Comparison of ENCODE assay signal across 7 mouse cellular contexts in the genomic region with DNA sequence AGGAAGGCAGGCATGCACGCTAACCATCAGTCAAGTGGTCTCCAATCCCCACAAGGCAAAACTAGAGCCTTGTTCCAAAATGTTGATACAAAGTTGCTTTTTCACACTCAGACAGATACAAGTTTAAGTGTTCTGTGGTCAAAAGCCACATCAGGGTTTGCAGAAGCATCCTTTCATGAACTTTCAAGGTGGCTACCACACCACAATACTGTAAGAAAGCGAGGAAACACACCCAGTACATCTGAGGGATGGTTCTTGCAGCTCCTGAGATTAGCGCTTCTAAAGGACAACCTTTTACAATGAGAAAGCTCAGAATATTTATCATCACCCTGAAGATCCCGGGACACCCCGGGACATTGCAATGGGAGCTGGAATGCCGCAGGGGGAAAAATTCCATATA. TPM values are rescaled to one million over a fixed set of nuclear protein-coding genes. Genes with fewer than 3 reads are reported as not detected.
DNase-seq lines count a peak whose midpoint lies in the region; ATAC-seq and TF ChIP-seq lines count a peak whose summit lies in the region.

No protein-coding gene starts in this region.

- H3K9me3 ChIP-seq in lung, postnatal 0 days (ENCODE audit: low read length), result no peaks in the 10 kb centered on the region
- no peaks in the 10 kb centered on the region for H3K9me3 ChIP-seq in embryonic facial prominence, embryonic 15.5 days (replicated peaks)
- no peaks in the 10 kb centered on the region for H3K9me3 ChIP-seq in limb, embryonic 14.5 days (ENCODE audit: control insufficient read depth, low read length)
- no peaks in the 10 kb centered on the region for H3K9me3 ChIP-seq in stomach, embryonic 16.5 days (replicated peaks; ENCODE audit: control insufficient read depth, low read length)

- TF ChIP-seq POLR2A in limb, embryonic 14.5 days (IDR thresholded peaks at IDR 0.05; ENCODE audit: borderline replicate concordance, extremely low read depth, insufficient read depth, insufficient read length), result no peak

- no peaks in the 10 kb centered on the region for H3K36me3 ChIP-seq in lung, postnatal 0 days (ENCODE audit: insufficient read depth, low read length)
- H3K36me3 ChIP-seq in embryonic facial prominence, embryonic 15.5 days, result no peaks in the 10 kb centered on the region
- H3K36me3 ChIP-seq in limb, embryonic 14.5 days (ENCODE audit: control insufficient read depth, insufficient read depth, low read length), result no peaks in the 10 kb centered on the region
- H3K36me3 ChIP-seq in stomach, embryonic 16.5 days (ENCODE audit: control insufficient read depth, insufficient read depth, low read length), result no peaks in the 10 kb centered on the region

- 0 out of 2 replicates have a peak overlapping the region, but pooled peaks have one; percentile 65 for H3K9ac ChIP-seq in lung, postnatal 0 days (replicated peaks; ENCODE audit: low read depth)
- H3K9ac ChIP-seq in embryonic facial prominence, embryonic 15.5 days, result peak overlapping the region; percentile 81
- peak overlapping the region; percentile 97 for H3K9ac ChIP-seq in limb, embryonic 14.5 days (ENCODE audit: low read depth, low read length, severe bottlenecking)
- H3K9ac ChIP-seq in stomach, embryonic 16.5 days (ENCODE audit: low read length), result peak overlapping the region; percentile 99

- H3K4me3 ChIP-seq in lung, postnatal 0 days (ENCODE audit: low read depth, low read length), result peak overlapping the region; percentile 85; the same call in 1 of the 2 replicates
- peak overlapping the region; percentile 74 for H3K4me3 ChIP-seq in embryonic facial prominence, embryonic 15.5 days (replicated peaks)
- H3K4me3 ChIP-seq in limb, embryonic 14.5 days (replicated peaks; ENCODE audit: low read length), result peak overlapping the region; percentile 98
- peak overlapping the region; percentile 97 for H3K4me3 ChIP-seq in stomach, embryonic 16.5 days (replicated peaks; ENCODE audit: low read length)

- peaks cover 8% of the 10 kb centered on the region; the same call in 1 of the 2 replicates for H3K4me1 ChIP-seq in lung, postnatal 0 days (ENCODE audit: insufficient read depth, low read depth, low read length)
- peaks cover 26% of the 10 kb centered on the region for H3K4me1 ChIP-seq in embryonic facial prominence, embryonic 15.5 days
- peaks cover 17% of the 10 kb centered on the region for H3K4me1 ChIP-seq in limb, embryonic 14.5 days (ENCODE audit: control insufficient read depth, insufficient read depth, low read length)
- H3K4me1 ChIP-seq in stomach, embryonic 16.5 days (ENCODE audit: control insufficient read depth, insufficient read depth, low read length), result peaks cover 17% of the 10 kb centered on the region

- ATAC-seq in lung, postnatal 0 days, result no peak
- no peak for ATAC-seq in embryonic facial prominence, embryonic 15.5 days (ENCODE audit: insufficient number of reproducible peaks, low FRiP score, low TSS enrichment, low read depth)
- ATAC-seq in limb, embryonic 14.5 days (ENCODE audit: low FRiP score, low read depth), result no peak
- no peak for ATAC-seq in stomach, embryonic 16.5 days (ENCODE audit: insufficient read depth, low FRiP score)

- TF ChIP-seq CTCF in lung, postnatal 0 days (IDR thresholded peaks at IDR 0.05), result no peak

- TF ChIP-seq EP300 in lung, postnatal 0 days (IDR thresholded peaks at IDR 0.05), result no peak

- no peak overlapping the region for H3K27ac ChIP-seq in lung, postnatal 0 days (ENCODE audit: low read length)
- no peak overlapping the region for H3K27ac ChIP-seq in embryonic facial prominence, embryonic 15.5 days (replicated peaks)
- H3K27ac ChIP-seq in limb, embryonic 14.5 days (replicated peaks; ENCODE audit: low read depth, low read length), result no peak overlapping the region
- H3K27ac ChIP-seq in stomach, embryonic 16.5 days (ENCODE audit: low read length), result no peak overlapping the region

- no peak for DNase-seq in lung, postnatal 0 days (ENCODE audit: low spot score)
- no peak for DNase-seq in lung, postnatal 10 days
- no peak for DNase-seq in limb, embryonic 14.5 days (ENCODE audit: low spot score)
- no peak for DNase-seq in left cerebral cortex, postnatal 25 days (ENCODE audit: low spot score in 2 of 2)
- no peak for DNase-seq in thymus, postnatal 14 days

- 24% methylated on average over 6 of the region's 6 CpGs for WGBS in lung, postnatal 0 days
- WGBS in embryonic facial prominence, embryonic 15.5 days, result 38% methylated on average over 6 of the region's 6 CpGs
- 41% methylated on average over 6 of the region's 6 CpGs for WGBS in limb, embryonic 14.5 days
- 30% methylated on average over 6 of the region's 6 CpGs for WGBS in stomach, embryonic 16.5 days

- peak overlapping the region; percentile 87 for H3K4me2 ChIP-seq in lung, postnatal 0 days (replicated peaks; ENCODE audit: low read depth, low read length)
- H3K4me2 ChIP-seq in embryonic facial prominence, embryonic 15.5 days (replicated peaks), result peak overlapping the region; percentile 66
- H3K4me2 ChIP-seq in limb, embryonic 14.5 days (replicated peaks; ENCODE audit: low read depth, low read length, severe bottlenecking), result peak overlapping the region; percentile 71
- peak overlapping the region; percentile 90 for H3K4me2 ChIP-seq in stomach, embryonic 16.5 days (ENCODE audit: low read depth, low read length)

- intact Hi-C loops in left cerebral cortex, postnatal 25 days (cut with DNase I), result no loop called here

- no peaks in the 10 kb centered on the region for H3K27me3 ChIP-seq in lung, postnatal 0 days (replicated peaks; ENCODE audit: insufficient read depth, low read length)
- no peaks in the 10 kb centered on the region for H3K27me3 ChIP-seq in embryonic facial prominence, embryonic 15.5 days
- no peaks in the 10 kb centered on the region for H3K27me3 ChIP-seq in limb, embryonic 14.5 days (ENCODE audit: control insufficient read depth, insufficient read depth, low read length)
- H3K27me3 ChIP-seq in stomach, embryonic 16.5 days (ENCODE audit: control insufficient read depth, insufficient read depth, low read length), result no peaks in the 10 kb centered on the region

RNA-seq across cellular contexts. Expression of a gene that starts 1.4 kb away (rescaled TPM):
- polyA plus RNA-seq in lung, postnatal 0 days (2015; fragmentation: Nextera tagmentation; extraction: Ambion mirVana), result 21.6 and 28.7 TPM in 2 replicates
- polyA plus RNA-seq in embryonic facial prominence, embryonic 15.5 days (2015; fragmentation: Nextera tagmentation; extraction: Ambion mirVana), result 66.8 and 67.0 TPM in 2 replicates
- 77.3 and 86.3 TPM in 2 replicates for polyA plus RNA-seq in limb, embryonic 14.5 days (2012; rRNA removed)
- 58.7 and 68.1 TPM in 2 replicates for polyA plus RNA-seq in limb, embryonic 14.5 days (2014; fragmentation: Nextera tagmentation; extraction: Ambion mirVana)
- 49.5 and 49.9 TPM in 2 replicates for polyA plus RNA-seq in stomach, embryonic 16.5 days (2015; fragmentation: Nextera tagmentation; extraction: Ambion mirVana)
- total RNA-seq in left cerebral cortex, postnatal 25 days (2021), result 10 to 100 TPM; 53.8 to 56.3 TPM

RNA-seq across cellular contexts. Expression of a gene that starts 22.1 kb away (rescaled TPM):
- 57.9 and 77.5 TPM in 2 replicates for polyA plus RNA-seq in lung, postnatal 0 days (2015; fragmentation: Nextera tagmentation; extraction: Ambion mirVana)
- polyA plus RNA-seq in embryonic facial prominence, embryonic 15.5 days (2015; fragmentation: Nextera tagmentation; extraction: Ambion mirVana), result 4.7 and 7.7 TPM in 2 replicates
- polyA plus RNA-seq in limb, embryonic 14.5 days (2012; rRNA removed), result 9.7 and 11.7 TPM in 2 replicates
- polyA plus RNA-seq in limb, embryonic 14.5 days (2014; fragmentation: Nextera tagmentation; extraction: Ambion mirVana), result 7.4 and 9.1 TPM in 2 replicates
- polyA plus RNA-seq in stomach, embryonic 16.5 days (2015; fragmentation: Nextera tagmentation; extraction: Ambion mirVana), result 7.0 and 7.5 TPM in 2 replicates
- total RNA-seq in left cerebral cortex, postnatal 25 days (2021), result 1 to 10 TPM in 1 of 2 experiments, under 1 TPM in 1; 0.60 to 1.5 TPM

RNA-seq across cellular contexts. Expression of a gene that starts 57.2 kb away (rescaled TPM):
- polyA plus RNA-seq in lung, postnatal 0 days (2015; fragmentation: Nextera tagmentation; extraction: Ambion mirVana), result not detected in 2 replicates
- polyA plus RNA-seq in embryonic facial prominence, embryonic 15.5 days (2015; fragmentation: Nextera tagmentation; extraction: Ambion mirVana), result not detected in 2 replicates
- polyA plus RNA-seq in limb, embryonic 14.5 days (2012; rRNA removed), result not detected in 2 replicates
- not detected in 2 replicates for polyA plus RNA-seq in limb, embryonic 14.5 days (2014; fragmentation: Nextera tagmentation; extraction: Ambion mirVana)
- polyA plus RNA-seq in stomach, embryonic 16.5 days (2015; fragmentation: Nextera tagmentation; extraction: Ambion mirVana), result not detected in 2 replicates
- total RNA-seq in left cerebral cortex, postnatal 25 days (2021), result not detected
